Mouse (Mus musculus) midbrain, embryonic 14.5 days (tissue): Measurements from ENCODE around the gene Krt24. TPM values are rescaled to one million over a fixed set of nuclear protein-coding genes. Genes with fewer than 3 reads are reported as not detected.

Experiments
- ATAC-seq: fragments of 200-750 bp; cut with Nextera tagmentation; 2 replicates; pipeline ENCODE4 v1.8.0; 2017; ENCODE audit warnings: moderate number of reproducible peaks, moderate library complexity; ENCODE audit not compliant: low FRiP score, low TSS enrichment
- DNase-seq: peaks from one replicate; pipeline ENCODE4 v3.0.0-alpha.2; 2015
- H3K27ac ChIP-seq: fragments of 300-500 bp; sonication (generic); replicated peaks from 2 replicates; pipeline ENCODE4 v1.5.1; 2014; ENCODE audit warnings: mild to moderate bottlenecking, low read depth, low read length, moderate library complexity
- H3K27me3 ChIP-seq: fragments of 300-500 bp; sonication (generic); 2 replicates; pipeline ENCODE4 v1.6.1; 2014; ENCODE audit warnings: low read length, control low read depth, mixed read lengths; ENCODE audit not compliant: control insufficient read depth, insufficient read depth
- H3K36me3 ChIP-seq: fragments of 300-500 bp; sonication (generic); 2 replicates; pipeline ENCODE4 v1.6.1; 2014; ENCODE audit warnings: low read length, control low read depth; ENCODE audit not compliant: control insufficient read depth, insufficient read depth
- H3K4me1 ChIP-seq: fragments of 300-500 bp; sonication (generic); 2 replicates; pipeline ENCODE4 v1.6.1; 2014; ENCODE audit warnings: mild to moderate bottlenecking, antibody characterized with exemption, low read length, control low read depth; ENCODE audit not compliant: control insufficient read depth, insufficient read depth
- H3K4me2 ChIP-seq: fragments of 300-500 bp; sonication (generic); 2 replicates; pipeline ENCODE4 v1.6.1; 2014; ENCODE audit warnings: mild to moderate bottlenecking, low read length, moderate library complexity
- H3K4me3 ChIP-seq: fragments of 300-500 bp; sonication (generic); replicated peaks from 2 replicates; pipeline ENCODE4 v1.5.1; 2014; ENCODE audit warnings: low read depth, low read length
- H3K9ac ChIP-seq: fragments of 300-500 bp; sonication (generic); replicated peaks from 2 replicates; pipeline ENCODE4 v1.6.1; 2014; ENCODE audit warnings: mild to moderate bottlenecking, low read length, moderate library complexity
- H3K9me3 ChIP-seq: fragments of 300-500 bp; sonication (generic); 2 replicates; pipeline ENCODE4 v1.6.1; 2016; ENCODE audit warnings: low read length, control low read depth, mixed read lengths; ENCODE audit not compliant: control insufficient read depth
- WGBS: fragments of 180-500 bp; shearing (Covaris S2); extraction: QIAGEN DNeasy Blood & Tissue Kit; methylation state at CpG from one replicate; pipeline ENCODE4 v1.1.7; 2014; 5-methylcytosine and 5-hydroxymethylcytosine counted together
- polyA plus RNA-seq: library from polyadenylated mRNA; unstranded; fragments of >200 nt; fragmentation: Nextera tagmentation; extraction: Ambion mirVana; gene quantifications from 2 replicates; pipeline ENCODE4 v1.2.1, GENCODE M21; 2014

The Krt24 gene
- polyA plus RNA-seq, 1 experiment from 2014 or later, result not detected

- Histone ChIP-seq H3K9me3 (no peaks in the 10 kb centered on the region), H3K4me1 (no peaks in the 10 kb centered on the region), H3K36me3 (no peaks in the 10 kb centered on the region), H3K27me3 (no peaks in the 10 kb centered on the region), H3K4me2 (no peak overlapping the region), H3K27ac (no peak overlapping the region), H3K4me3 (no peak overlapping the region), H3K9ac (no peak overlapping the region)
- ATAC-seq, result no peak
- WGBS, result 95% methylated on average over 4 of the region's 4 CpGs
- no peak for DNase-seq
These were observed 12.3 kb downstream of the Krt24 start for GRCm38 (mm10) chr11:99272721-99273120.

DNA sequence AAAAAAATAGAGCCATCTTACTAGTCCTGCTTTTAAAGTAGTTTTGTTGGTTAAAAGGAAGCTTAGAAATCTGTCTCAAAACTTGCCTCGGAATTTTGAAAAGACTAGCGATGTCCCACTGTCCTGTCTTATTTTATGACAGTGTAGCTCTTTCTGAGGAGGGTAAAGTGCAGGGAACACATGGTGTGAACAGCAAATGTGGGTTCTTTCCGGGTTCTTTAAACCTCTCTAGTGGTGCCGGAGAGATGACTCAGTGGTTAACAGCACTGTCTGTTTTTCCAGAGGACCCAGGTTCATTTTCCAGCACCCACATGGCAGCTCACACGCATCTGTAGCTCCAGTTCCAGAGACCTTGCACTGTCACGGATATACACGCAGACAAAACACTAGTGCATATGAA, 15.9 kb downstream of the Krt24 start:
- Histone ChIP-seq H3K36me3 (no peaks in the 10 kb centered on the region), H3K4me1 (no peaks in the 10 kb centered on the region), H3K9ac (no peak overlapping the region), H3K4me3 (no peak overlapping the region), H3K9me3 (no peaks in the 10 kb centered on the region), H3K27me3 (no peaks in the 10 kb centered on the region), H3K4me2 (no peak overlapping the region), H3K27ac (no peak overlapping the region)
- WGBS, result 84% methylated on average over 7 of the region's 7 CpGs
- DNase-seq, result no peak
- ATAC-seq, result no peak

GRCm38 (mm10) chr11:99265796-99266195, 19.3 kb downstream of the Krt24 start:
- peak; percentile 33 for DNase-seq
- Histone ChIP-seq H3K4me1 (no peaks in the 10 kb centered on the region), H3K36me3 (no peaks in the 10 kb centered on the region), H3K4me2 (no peak overlapping the region), H3K27ac (no peak overlapping the region), H3K4me3 (no peak overlapping the region), H3K9me3 (no peaks in the 10 kb centered on the region), H3K9ac (no peak overlapping the region), H3K27me3 (no peaks in the 10 kb centered on the region)
- no peak for ATAC-seq
- WGBS, result 20% methylated on average over 9 of the region's 9 CpGs

DNA sequence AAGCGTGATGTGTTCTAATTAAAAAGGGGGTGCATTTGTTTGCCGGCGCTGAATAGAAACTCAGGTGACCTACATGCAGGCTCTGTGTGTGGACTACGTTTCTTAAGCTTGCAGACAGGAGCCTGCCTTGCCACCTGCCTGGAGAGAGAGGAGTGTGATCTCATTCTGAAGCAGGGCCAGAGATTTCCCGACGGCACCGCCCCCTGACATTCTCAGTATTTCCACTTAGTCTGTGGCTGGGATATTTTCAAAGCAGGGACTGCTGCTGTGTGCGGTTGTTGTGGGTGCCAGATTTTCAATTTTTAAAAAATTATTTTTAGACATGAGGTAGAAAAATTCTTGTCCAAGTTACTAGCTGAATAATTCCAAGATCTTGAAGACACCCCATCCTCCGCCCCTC, 19.8 kb downstream of the Krt24 start:
- no peak overlapping the region for H3K9ac ChIP-seq
- no peak overlapping the region for H3K4me2 ChIP-seq
- no peaks in the 10 kb centered on the region for H3K9me3 ChIP-seq
- H3K4me1 ChIP-seq, result no peaks in the 10 kb centered on the region
- DNase-seq, result no peak
- H3K4me3 ChIP-seq, result no peak overlapping the region
- no peaks in the 10 kb centered on the region for H3K27me3 ChIP-seq
- WGBS, result 73% methylated on average over 9 of the region's 9 CpGs
- no peak for ATAC-seq
- no peaks in the 10 kb centered on the region for H3K36me3 ChIP-seq
- H3K27ac ChIP-seq, result no peak overlapping the region

DNA sequence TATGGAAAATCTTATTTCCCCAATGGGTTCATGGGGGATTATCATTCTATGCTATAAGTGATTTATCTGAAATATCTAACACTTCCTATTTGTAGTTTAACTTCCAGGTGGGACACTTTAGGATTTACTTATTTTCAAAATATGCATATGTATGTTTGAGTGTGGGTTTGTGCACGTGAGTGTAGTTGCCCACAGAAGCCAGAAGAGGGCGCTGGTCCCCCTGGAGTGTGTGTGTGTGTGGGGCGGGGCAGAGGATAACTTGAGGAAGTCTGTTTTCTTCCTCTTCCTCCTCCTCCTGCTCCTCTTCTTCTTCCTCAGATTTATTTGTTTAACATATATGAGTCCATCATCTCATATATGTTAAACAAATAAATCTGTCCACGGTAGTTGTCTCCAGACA, 28.8 kb downstream of the Krt24 start:
- 82% methylated on average over 4 of the region's 4 CpGs for WGBS
- H3K4me1 ChIP-seq, result no peaks in the 10 kb centered on the region
- DNase-seq (no peak), ATAC-seq (no peak)
- no peak overlapping the region for H3K4me3 ChIP-seq
- no peaks in the 10 kb centered on the region for H3K9me3 ChIP-seq
- H3K9ac ChIP-seq, result no peak overlapping the region
- no peak overlapping the region for H3K4me2 ChIP-seq
- no peaks in the 10 kb centered on the region for H3K36me3 ChIP-seq
- no peak overlapping the region for H3K27ac ChIP-seq
- no peaks in the 10 kb centered on the region for H3K27me3 ChIP-seq

GRCm38 (mm10) chr11:99255316-99255715, 29.7 kb downstream of the Krt24 start:
- DNase-seq, result no peak
- H3K36me3 ChIP-seq, result no peaks in the 10 kb centered on the region
- ATAC-seq, result no peak
- H3K4me3 ChIP-seq, result no peak overlapping the region
- no peaks in the 10 kb centered on the region for H3K9me3 ChIP-seq
- H3K9ac ChIP-seq, result no peak overlapping the region
- H3K4me2 ChIP-seq, result no peak overlapping the region
- WGBS, result 97% methylated on average over 8 of the region's 8 CpGs
- no peaks in the 10 kb centered on the region for H3K4me1 ChIP-seq
- no peak overlapping the region for H3K27ac ChIP-seq
- H3K27me3 ChIP-seq, result no peaks in the 10 kb centered on the region

DNA sequence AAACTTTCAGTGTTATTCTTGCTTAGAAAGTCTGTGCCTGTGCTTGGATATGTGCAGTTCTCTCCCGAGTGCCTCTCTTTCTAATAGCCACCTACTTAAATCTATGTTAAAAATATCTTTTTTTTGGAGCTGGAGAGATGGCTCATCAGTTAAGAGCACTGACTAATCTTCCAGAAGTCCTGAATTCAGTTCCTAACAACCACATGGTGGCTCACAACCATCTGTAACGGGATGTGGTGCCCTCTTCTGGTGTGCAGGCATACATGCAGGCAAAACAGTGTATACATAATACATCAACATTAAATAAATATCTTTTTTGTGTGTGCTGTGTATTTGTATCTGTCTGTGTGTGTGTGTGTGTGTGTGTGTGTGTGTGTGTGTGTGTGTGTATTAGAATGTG, 31.2 kb downstream of the Krt24 start:
- 61% methylated on average over 2 of the region's 2 CpGs for WGBS

GRCm38 (mm10) chr11:99252671-99253070, 32.4 kb downstream of the Krt24 start:
- DNase-seq, result no peak
- WGBS, result 55% methylated on average over 8 of the region's 8 CpGs
- no peak overlapping the region for H3K27ac ChIP-seq

More for the DNA sequence above, 31.2 kb downstream of the Krt24 start:
- Histone ChIP-seq H3K4me2 (no peak overlapping the region), H3K9ac (no peak overlapping the region), H3K9me3 (no peaks in the 10 kb centered on the region), H3K4me3 (no peak overlapping the region), H3K27me3 (no peaks in the 10 kb centered on the region), H3K27ac (no peak overlapping the region), H3K4me1 (no peaks in the 10 kb centered on the region), H3K36me3 (no peaks in the 10 kb centered on the region)
- DNase-seq (no peak), ATAC-seq (no peak)

DNA sequence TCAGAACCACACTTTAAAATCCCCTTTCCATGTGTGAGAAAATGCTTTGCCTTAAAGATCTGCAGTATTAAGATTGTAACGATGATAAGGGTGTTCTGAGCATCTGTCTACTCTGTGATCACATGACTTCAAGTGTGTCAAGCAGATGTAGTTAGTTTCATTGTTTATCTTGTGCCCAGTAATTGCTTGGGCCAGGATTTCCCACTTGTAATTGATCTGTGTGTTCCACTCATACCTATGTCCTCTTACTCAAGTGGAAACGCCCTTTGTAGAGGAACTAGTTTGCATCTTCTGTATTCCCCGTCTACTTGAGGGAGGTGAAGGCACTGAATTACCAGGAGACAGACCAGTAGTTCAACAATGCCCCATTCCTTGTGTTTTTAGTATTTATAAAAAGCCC, 34.4 kb downstream of the Krt24 start:
- Histone ChIP-seq H3K4me1 (no peaks in the 10 kb centered on the region), H3K4me3 (no peak overlapping the region), H3K4me2 (no peak overlapping the region), H3K27ac (no peak overlapping the region), H3K9me3 (no peaks in the 10 kb centered on the region), H3K27me3 (no peaks in the 10 kb centered on the region), H3K9ac (no peak overlapping the region), H3K36me3 (no peaks in the 10 kb centered on the region)
- no peak for DNase-seq
- WGBS, result 84% methylated on average over 3 of the region's 3 CpGs
- ATAC-seq, result no peak

More at GRCm38 (mm10) chr11:99252671-99253070, 32.4 kb downstream of the Krt24 start:
- Histone ChIP-seq H3K27me3 (no peaks in the 10 kb centered on the region), H3K4me1 (no peaks in the 10 kb centered on the region), H3K9me3 (no peaks in the 10 kb centered on the region), H3K4me3 (no peak overlapping the region), H3K4me2 (no peak overlapping the region), H3K9ac (no peak overlapping the region), H3K36me3 (no peaks in the 10 kb centered on the region)
- ATAC-seq, result no peak
